Mouse (Mus musculus) heart, embryonic 10.5 days (tissue): ENCODE results near the gene P3h2. TPM values are rescaled to one million over a fixed set of nuclear protein-coding genes. Genes with fewer than 3 reads are reported as not detected.

Source experiments
- DNase-seq: peaks from one replicate; pipeline ENCODE4 v3.0.0-alpha.2; 2017; ENCODE audit warnings: low spot score
- H3K27ac ChIP-seq: fragments of 300-500 bp; sonication (generic); 2 replicates; pipeline ENCODE4 v1.5.1; 2016; ENCODE audit warnings: mild to moderate bottlenecking
- H3K27me3 ChIP-seq: fragments of 300-500 bp; sonication (generic); 2 replicates; pipeline ENCODE4 v1.6.1; 2016; ENCODE audit warnings: mild to moderate bottlenecking; ENCODE audit not compliant: poor library complexity, insufficient read depth, severe bottlenecking
- H3K36me3 ChIP-seq: fragments of 300-500 bp; sonication (generic); 2 replicates; pipeline ENCODE4 v1.6.1; 2016; ENCODE audit warnings: mild to moderate bottlenecking, moderate library complexity
- H3K4me1 ChIP-seq: fragments of 300-500 bp; sonication (generic); 2 replicates; pipeline ENCODE4 v1.6.1; 2016; ENCODE audit warnings: mild to moderate bottlenecking
- H3K4me3 ChIP-seq: fragments of 300-500 bp; sonication (generic); 2 replicates; pipeline ENCODE4 v1.5.1; 2016; ENCODE audit warnings: mild to moderate bottlenecking, moderate library complexity
- H3K9me3 ChIP-seq: fragments of 300-500 bp; sonication (generic); 2 replicates; pipeline ENCODE4 v1.6.1; 2016; ENCODE audit warnings: mild to moderate bottlenecking, moderate library complexity
- WGBS: fragments of 180-500 bp; shearing (Covaris S2); methylation state at CpG from one replicate; pipeline ENCODE4 v1.1.7; 2016; 5-methylcytosine and 5-hydroxymethylcytosine counted together
- polyA plus RNA-seq: library from polyadenylated mRNA; unstranded; fragments of >200 nt; fragmentation: Nextera tagmentation; extraction: Ambion mirVana; gene quantifications from 2 replicates; pipeline ENCODE4 v1.2.1, GENCODE M21; 2016

P3h2 gene
- polyA plus RNA-seq, 1 experiment from 2014 or later, result 12.8 TPM

DNA sequence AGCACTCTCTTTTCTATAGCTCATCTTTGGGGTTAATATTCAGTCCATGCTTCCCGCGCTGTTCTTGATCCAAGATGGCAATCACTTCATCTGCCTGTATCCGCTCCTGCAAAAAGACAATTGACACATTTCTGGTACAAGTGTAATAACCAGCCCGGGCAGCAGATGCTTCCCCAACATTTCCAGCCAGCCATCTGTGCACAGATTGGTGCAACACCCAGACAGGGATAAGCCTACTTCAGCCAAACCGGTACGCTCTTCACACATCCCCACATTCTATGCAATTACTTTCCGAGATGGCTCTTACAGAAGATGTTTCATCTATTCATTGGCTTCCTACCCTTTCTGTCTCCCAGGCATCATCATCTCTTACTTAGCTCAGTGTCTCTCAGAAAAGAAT lies 145.2 kb downstream of the P3h2 start:
- no peaks in the 10 kb centered on the region for H3K4me1 ChIP-seq
- no peaks in the 10 kb centered on the region for H3K9me3 ChIP-seq
- 88% methylated on average over 7 of the region's 7 CpGs for WGBS
- H3K4me3 ChIP-seq, result no peak overlapping the region
- no peak for DNase-seq
- H3K27ac ChIP-seq, result no peak overlapping the region
- H3K27me3 ChIP-seq, result no peaks in the 10 kb centered on the region
- peaks cover 28% of the 10 kb centered on the region for H3K36me3 ChIP-seq

DNA sequence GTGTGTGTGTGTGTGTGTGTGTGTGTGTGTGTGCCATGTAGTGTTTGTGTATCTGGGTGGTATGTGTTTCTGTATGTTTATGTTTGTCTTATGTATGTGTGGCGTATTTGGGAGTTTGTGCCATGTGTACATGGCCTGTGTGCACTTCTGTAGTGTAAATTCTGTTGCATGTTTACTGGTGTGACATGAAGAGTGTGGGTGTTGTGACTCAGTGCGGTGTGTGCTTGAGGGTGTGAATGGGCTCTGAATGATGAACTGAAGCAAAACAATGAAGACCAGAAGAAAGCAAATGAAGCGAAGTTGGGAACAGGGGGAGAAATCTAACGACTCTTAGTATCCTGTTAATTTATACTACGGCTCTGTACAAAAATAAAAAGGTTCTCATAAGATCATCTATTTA lies 145.7 kb downstream of the P3h2 start:
- Histone ChIP-seq H3K4me3 (no peak overlapping the region), H3K9me3 (no peaks in the 10 kb centered on the region), H3K27ac (no peak overlapping the region), H3K27me3 (no peaks in the 10 kb centered on the region), H3K36me3 (peaks cover 28% of the 10 kb centered on the region), H3K4me1 (no peaks in the 10 kb centered on the region)
- no peak for DNase-seq
- 95% methylated on average over 5 of the region's 5 CpGs for WGBS

DNA sequence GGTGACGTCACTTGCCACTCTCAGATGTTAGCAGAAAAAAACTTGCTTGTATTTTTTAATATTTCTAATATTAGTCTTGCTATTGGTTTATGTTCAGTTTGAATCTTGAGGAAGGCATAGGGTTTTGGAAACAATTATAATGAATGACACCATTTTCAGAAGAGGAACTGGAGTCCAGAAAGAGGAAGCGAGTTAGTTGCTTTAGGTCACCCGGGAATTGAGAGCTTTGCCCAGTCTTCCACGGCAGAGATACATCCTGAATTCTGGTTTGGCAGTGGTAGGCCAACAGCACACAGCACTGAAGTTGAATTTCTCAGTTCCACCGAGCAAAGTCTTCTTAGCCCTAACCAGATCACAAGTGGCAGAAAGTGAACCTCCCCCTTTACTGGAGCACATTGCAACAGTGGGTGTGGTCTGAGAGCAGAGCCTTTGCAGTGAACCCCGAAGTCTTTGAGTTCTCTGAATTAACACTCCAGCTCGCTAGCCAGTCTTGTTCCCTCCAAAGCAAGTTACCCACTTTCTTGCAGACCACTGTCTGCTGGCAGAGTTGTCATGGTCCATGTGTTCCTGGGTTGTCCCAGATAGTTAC lies 146.8 kb downstream of the P3h2 start:
- Histone ChIP-seq H3K36me3 (peaks cover 28% of the 10 kb centered on the region), H3K4me1 (no peaks in the 10 kb centered on the region), H3K4me3 (no peak overlapping the region), H3K9me3 (no peaks in the 10 kb centered on the region), H3K27ac (no peak overlapping the region), H3K27me3 (no peaks in the 10 kb centered on the region)
- 81% methylated on average over 7 of the region's 7 CpGs for WGBS
- DNase-seq, result no peak

DNA sequence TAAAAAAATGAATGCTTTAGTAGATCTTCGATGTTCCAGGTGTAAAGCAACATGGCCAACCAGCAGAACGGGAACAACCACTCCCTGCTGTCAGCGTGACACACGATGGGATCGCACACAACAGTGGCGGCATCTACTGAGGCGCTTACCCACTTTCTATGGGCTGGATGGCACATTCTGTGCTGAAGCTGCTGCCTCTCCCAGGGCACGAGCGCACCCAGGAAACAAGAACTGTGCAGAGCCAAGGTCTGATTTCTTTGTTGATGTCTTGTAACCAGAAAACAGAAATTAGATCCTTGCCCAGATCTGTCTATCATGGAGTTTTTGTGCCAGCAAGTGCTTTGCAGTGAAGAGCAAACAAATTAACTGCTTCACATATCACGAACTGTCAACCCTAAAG lies 147.4 kb downstream of the P3h2 start:
- Histone ChIP-seq H3K27me3 (no peaks in the 10 kb centered on the region), H3K36me3 (peaks cover 28% of the 10 kb centered on the region), H3K4me3 (no peak overlapping the region), H3K4me1 (no peaks in the 10 kb centered on the region), H3K9me3 (no peaks in the 10 kb centered on the region), H3K27ac (no peak overlapping the region)
- DNase-seq, result no peak
- 90% methylated on average over 10 of the region's 10 CpGs for WGBS

DNA sequence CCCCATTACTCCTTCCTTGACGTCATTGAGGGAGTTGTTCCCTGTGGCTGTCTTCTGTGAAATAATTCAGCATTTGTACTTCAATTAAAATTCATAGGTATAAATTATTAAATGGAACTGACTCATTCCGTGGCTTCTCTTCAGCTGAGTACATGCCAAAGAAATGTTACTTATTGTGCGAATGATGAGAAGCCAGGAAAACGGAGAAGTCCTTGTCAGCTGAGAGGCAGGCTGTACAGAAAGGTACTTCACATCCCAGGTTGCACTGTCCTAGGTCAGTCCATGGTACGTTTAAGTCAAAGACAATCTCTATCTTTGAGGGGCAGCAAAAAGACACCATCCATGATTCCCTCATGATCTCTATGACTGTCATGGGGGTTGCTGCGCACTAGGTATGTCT lies 148.8 kb downstream of the P3h2 start:
- H3K4me1 ChIP-seq, result no peaks in the 10 kb centered on the region
- H3K4me3 ChIP-seq, result no peak overlapping the region
- H3K27ac ChIP-seq, result no peak overlapping the region
- DNase-seq, result no peak
- H3K36me3 ChIP-seq, result peaks cover 25% of the 10 kb centered on the region
- 88% methylated on average over 6 of the region's 6 CpGs for WGBS
- no peaks in the 10 kb centered on the region for H3K9me3 ChIP-seq
- no peaks in the 10 kb centered on the region for H3K27me3 ChIP-seq

DNA sequence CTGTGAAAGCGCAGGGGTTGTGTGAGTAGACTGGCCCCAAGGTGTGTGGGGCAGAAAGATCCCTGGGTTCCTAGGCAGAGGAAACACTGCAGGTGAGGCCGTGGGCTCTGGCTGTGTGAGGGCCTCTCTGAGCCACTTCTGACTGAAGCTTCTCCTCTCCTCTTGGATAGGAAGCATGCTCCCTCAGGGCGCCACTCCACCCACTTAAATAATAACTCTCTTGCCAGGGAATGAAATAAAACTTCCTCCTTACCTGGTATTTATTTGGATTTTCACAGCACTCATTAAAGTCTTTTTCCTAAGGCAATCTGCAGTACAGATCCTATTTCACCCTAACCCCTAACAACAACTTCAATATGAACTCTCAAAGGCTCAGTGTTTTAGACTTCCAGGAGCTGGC lies 151.0 kb downstream of the P3h2 start:
- Histone ChIP-seq H3K4me1 (no peaks in the 10 kb centered on the region), H3K9me3 (no peaks in the 10 kb centered on the region), H3K27ac (no peak overlapping the region), H3K4me3 (no peak overlapping the region), H3K27me3 (no peaks in the 10 kb centered on the region), H3K36me3 (peaks cover 9% of the 10 kb centered on the region)
- DNase-seq, result no peak
- 86% methylated on average over 3 of the region's 3 CpGs for WGBS

DNA sequence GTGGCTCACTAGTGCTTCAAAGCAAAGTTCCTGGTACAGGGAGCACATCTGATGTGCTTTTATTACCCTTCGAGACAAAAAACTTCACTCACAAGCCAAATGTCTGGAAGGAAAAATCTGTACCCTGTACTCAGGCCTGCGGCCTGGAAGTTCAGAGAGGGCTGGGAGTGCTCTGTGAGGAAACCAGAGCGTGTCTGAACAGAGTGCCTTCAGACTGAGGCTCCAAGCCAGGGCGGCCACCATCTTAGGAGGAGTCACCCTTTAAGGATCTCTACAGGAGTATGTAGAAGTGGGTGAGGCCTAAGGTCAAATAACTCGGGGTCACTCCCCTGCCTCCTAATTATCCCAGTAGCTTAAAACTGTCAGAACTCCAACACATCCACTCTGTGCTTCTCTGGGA lies 152.2 kb downstream of the P3h2 start:
- DNase-seq, result no peak
- Histone ChIP-seq H3K4me3 (no peak overlapping the region), H3K4me1 (no peaks in the 10 kb centered on the region), H3K27ac (no peak overlapping the region), H3K9me3 (no peaks in the 10 kb centered on the region), H3K36me3 (no peaks in the 10 kb centered on the region; the same call in 1 of the 2 replicates), H3K27me3 (no peaks in the 10 kb centered on the region)
- 84% methylated on average over 5 of the region's 5 CpGs for whole genome bisulfite sequencing

DNA sequence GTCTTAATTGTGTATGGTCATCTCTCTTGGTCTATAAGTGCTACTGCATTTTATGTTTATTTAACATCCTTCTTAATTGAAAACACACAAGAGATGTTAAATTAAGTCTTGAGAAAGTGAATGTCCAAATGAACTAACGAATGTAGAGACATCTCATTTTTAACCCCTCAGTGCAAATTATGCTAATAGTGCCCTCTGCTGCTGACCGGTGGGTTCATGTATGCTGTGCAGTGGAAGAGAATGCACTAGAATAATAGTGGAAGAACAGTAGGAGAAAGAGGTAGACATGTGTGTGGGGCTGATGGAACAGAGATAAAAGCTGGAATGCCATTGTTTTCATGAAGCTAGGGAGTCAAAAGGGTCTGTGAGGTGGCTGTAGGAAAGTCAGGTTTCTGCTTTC lies 153.6 kb downstream of the P3h2 start:
- H3K9me3 ChIP-seq, result no peaks in the 10 kb centered on the region
- no peak for DNase-seq
- no peak overlapping the region for H3K27ac ChIP-seq
- H3K4me3 ChIP-seq, result no peak overlapping the region
- no peaks in the 10 kb centered on the region for H3K36me3 ChIP-seq
- WGBS, result 65% methylated on average over 2 of the region's 2 CpGs
- H3K4me1 ChIP-seq, result no peaks in the 10 kb centered on the region; the same call in 1 of the 2 replicates
- no peaks in the 10 kb centered on the region for H3K27me3 ChIP-seq

DNA sequence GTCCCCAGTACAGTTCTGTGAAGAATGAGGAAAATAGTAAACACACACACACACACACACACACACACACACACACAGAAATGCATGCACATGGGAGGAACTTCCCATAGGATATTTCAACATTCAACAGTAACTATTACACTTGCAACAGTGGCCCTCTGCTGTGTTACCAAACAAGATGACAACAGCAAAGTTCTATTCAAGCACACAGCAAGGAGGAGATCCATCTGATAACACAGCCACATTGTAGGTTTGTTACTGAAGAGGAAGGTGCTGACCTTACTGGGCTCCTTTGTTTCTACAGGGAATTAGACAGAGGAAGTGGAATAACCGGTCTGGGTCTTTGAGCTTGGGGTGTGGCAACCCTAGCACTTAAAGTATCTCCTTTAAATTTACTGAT lies 157.5 kb downstream of the P3h2 start:
- H3K27ac ChIP-seq, result no peak overlapping the region
- peaks cover 12% of the 10 kb centered on the region for H3K4me1 ChIP-seq
- no peaks in the 10 kb centered on the region for H3K9me3 ChIP-seq
- 60% methylated on average over 1 of the region's 1 CpGs for WGBS
- no peaks in the 10 kb centered on the region for H3K27me3 ChIP-seq
- no peaks in the 10 kb centered on the region for H3K36me3 ChIP-seq
- DNase-seq, result no peak
- no peak overlapping the region for H3K4me3 ChIP-seq

DNA sequence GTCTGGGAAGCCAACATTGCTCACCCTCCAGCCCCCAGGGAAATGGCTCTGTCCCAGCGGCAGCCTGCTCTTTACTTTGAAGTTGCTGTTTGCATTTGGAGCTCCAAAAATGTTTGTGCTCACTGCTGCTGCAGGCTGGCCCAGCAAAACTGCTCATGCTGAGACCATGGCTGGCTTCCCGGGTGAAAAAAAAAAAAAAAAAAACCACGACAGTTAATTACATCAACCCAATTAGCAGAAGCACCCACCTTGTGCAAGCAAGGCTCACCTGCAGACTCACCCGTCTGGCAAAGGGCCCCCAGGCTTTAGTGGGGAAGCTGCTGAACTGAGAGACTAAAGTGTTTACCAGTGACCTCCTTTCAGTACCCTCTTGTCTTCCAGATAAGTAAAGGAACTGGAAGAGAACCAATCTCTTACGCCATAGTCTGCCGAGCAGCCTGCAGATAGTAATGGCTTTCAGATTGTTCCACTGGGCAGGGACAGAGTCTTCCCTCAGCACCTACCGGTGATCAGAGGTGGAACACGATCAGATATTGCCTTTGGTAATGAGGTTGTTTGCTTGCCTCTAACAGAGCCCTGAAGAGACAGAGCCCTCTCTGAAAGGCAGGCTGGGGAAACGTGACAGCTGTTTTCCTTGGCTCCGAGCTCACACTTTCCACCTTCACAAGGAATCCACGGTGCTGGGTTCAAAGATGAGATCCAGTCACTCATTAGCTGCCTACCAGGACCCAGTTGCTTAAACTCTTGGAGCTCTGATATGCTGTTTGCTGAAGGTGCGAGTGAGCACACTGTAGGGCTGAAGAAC lies 160.2 kb downstream of the P3h2 start:
- no peak for DNase-seq
- Histone ChIP-seq H3K9me3 (no peaks in the 10 kb centered on the region), H3K4me3 (no peak overlapping the region), H3K36me3 (no peaks in the 10 kb centered on the region), H3K27ac (no peak overlapping the region), H3K4me1 (peaks cover 19% of the 10 kb centered on the region), H3K27me3 (no peaks in the 10 kb centered on the region)
- WGBS, result 22% methylated on average over 12 of the region's 12 CpGs

DNA sequence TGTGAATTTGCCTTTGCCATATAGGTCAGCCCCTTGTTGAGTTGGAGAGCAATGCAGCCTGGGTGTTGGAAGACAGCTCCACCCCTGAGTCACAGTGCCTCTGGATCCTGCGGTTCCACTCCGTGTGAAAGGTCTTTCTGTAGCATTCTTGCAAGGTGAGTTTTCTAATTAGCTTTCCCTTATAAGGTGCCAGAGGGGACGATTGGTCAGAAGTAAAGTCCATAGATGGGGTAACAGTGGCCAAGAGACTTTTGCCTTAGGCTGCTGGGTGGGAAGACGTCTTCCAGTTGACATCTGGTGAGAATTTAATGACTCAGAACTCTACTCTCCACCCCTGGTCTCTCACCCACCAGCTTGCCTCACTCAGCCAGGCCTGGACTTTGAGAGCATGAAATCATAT lies 163.3 kb downstream of the P3h2 start:
- WGBS, result 69% methylated on average over 4 of the region's 4 CpGs
- Histone ChIP-seq H3K4me1 (peaks cover 19% of the 10 kb centered on the region), H3K9me3 (no peaks in the 10 kb centered on the region)

DNA sequence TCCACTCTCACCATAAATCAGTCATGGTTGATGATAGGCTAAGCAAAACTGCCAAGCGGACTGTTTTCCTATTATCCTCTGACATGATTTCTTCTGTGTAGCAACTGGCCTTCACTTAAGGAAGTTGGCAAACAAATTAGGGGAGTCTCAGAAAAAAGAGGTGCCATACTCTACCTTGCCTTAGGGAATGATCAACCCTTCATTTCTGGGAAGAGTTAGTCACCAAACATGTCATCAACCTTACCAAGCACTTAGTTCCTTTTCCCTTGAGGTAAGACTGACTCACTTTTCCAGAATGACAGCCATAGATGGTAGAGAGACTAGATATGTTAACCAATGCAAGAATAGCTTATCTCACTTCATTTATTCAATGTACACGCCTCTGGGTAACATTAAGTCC lies 171.4 kb downstream of the P3h2 start:
- 79% methylated on average over 2 of the region's 2 CpGs for WGBS
- Histone ChIP-seq H3K27me3 (no peaks in the 10 kb centered on the region), H3K9me3 (no peaks in the 10 kb centered on the region)

More for the DNA sequence above, 163.3 kb downstream of the P3h2 start:
- no peaks in the 10 kb centered on the region for H3K27me3 ChIP-seq
- no peak overlapping the region for H3K4me3 ChIP-seq
- no peak overlapping the region for H3K27ac ChIP-seq
- no peaks in the 10 kb centered on the region for H3K36me3 ChIP-seq
- no peak for DNase-seq

DNA sequence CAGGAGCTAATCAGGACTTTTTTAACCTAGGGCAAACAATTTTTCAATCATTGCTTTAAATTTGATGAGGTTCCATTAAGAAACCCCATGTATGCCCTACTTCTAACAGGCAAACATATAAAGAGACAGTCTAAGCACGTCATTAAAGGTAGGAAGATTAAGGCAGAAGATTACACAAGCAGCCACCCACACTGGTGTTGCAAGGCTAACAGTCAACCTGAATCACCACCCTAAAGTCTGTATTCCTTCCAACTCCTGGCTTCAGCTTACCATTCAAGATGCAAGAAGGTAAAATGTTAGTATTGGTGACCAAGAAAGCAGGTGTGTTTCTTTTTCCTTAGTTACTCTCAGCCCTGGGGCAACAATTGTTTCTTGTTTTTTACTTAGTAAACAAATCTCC lies 193.4 kb downstream of the P3h2 start:
- Histone ChIP-seq H3K36me3 (no peaks in the 10 kb centered on the region), H3K27me3 (no peaks in the 10 kb centered on the region), H3K4me1 (no peaks in the 10 kb centered on the region), H3K27ac (no peak overlapping the region), H3K9me3 (no peaks in the 10 kb centered on the region), H3K4me3 (no peak overlapping the region)
- DNase-seq, result no peak
- WGBS, result 64% methylated on average over 1 of the region's 1 CpGs

More for the DNA sequence above, 171.4 kb downstream of the P3h2 start:
- DNase-seq, result no peak
- Histone ChIP-seq H3K27ac (no peak overlapping the region), H3K4me1 (no peaks in the 10 kb centered on the region), H3K36me3 (no peaks in the 10 kb centered on the region), H3K4me3 (no peak overlapping the region)
